Mouse (Mus musculus) myocyte (in vitro differentiated cells): ENCODE results near the gene Dnmbp.

ENCODE experiments used
- E2F4 ChIP-seq: IDR thresholded peaks from one replicate; pipeline ENCODE4 v1.6.1; 2011; ENCODE audit warnings: mild to moderate bottlenecking, control low read depth, moderate library complexity; ENCODE audit not compliant: insufficient read depth
- MAX ChIP-seq: IDR thresholded peaks from one replicate; pipeline ENCODE4 v1.6.1; 2011; ENCODE audit warnings: low read depth, mild to moderate bottlenecking, control low read depth
- POLR2A ChIP-seq: IDR thresholded peaks from one replicate; pipeline ENCODE4 v1.6.1; 2011; ENCODE audit warnings: low read depth, mild to moderate bottlenecking, control low read depth, moderate library complexity; ENCODE audit not compliant: insufficient read length
- TCF12 ChIP-seq: IDR thresholded peaks from one replicate; pipeline ENCODE4 v1.6.1; 2011; ENCODE audit warnings: mild to moderate bottlenecking, control low read depth; ENCODE audit not compliant: poor library complexity, insufficient read depth, severe bottlenecking
- USF1 ChIP-seq: IDR thresholded peaks from one replicate; pipeline ENCODE4 v1.6.1; 2011; ENCODE audit warnings: low read depth, mild to moderate bottlenecking, control low read depth, moderate library complexity

DNA sequence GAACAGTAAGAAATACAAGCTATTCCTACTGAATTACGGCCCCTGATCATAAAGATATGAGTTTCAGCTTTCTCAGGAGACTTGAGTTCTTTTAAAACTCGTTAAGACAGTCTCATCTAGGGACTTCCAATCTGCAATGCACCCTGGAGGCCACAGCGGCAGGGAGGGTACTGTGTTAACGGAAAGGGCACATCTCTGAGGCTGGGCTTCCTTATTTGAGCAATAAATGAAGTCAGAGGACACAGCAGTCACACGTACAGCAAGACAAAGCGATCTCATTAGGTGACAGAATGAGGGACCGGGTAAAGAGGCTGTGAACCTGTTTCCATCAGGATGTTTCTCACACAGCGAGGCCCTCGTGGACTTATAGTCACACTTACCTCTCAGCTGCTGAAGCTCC, 39.3 kb downstream of the Dnmbp start:
- TF ChIP-seq POLR2A (no peak), USF1 (no peak), E2F4 (no peak), MAX (no peak), TCF12 (no peak)
